Mouse (Mus musculus) brain, adult 2 months (tissue): ENCODE results near the gene Prss32.
"Not testable (repeated sequence)": the region's sequence is repeated elsewhere in the genome, so short reads cannot be mapped to it uniquely, and the experiment has no call there.

Source experiments
- DNase-seq: peaks from one replicate; pipeline ENCODE4 v3.0.0; 2011; ENCODE audit warnings: low read depth, low spot score

Prss32 gene

GRCm38 (mm10) chr17:23841145-23841544 lies 2.5 kb upstream of the Prss32 start:
- peak; percentile 79 for DNase-seq

DNA sequence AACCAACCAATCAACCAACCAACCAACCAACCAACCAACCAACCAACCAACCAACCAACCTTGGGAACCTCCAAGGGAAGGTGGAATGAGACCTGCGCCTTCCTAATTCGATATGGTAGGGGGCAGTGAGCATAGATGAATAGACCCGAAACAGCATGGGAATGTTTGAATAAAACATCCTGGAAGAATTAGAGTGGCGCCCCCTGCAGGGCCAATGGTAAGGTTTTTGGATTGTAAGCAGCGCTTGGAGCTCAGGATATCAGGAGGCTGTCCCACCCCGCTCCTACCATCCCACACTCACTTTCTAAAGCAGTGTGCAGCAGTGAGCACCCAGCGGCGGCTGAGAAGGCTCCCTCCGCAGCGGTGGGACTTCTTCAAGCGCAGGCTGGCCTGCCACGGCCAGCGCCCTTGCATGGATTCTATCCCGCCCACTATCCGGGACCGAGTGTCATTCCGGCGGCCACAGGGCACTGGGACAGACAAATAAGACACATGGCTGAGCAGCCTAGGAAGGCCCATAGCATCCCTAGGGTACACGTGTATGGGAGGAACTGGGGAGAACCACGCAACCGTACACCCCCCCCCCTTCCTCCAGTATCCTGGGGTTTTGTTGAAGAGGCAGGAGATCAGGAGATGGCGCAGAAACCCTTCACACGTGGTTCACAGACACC lies 379 bp upstream of the Prss32 start:
- DNase-seq: no peak

DNA sequence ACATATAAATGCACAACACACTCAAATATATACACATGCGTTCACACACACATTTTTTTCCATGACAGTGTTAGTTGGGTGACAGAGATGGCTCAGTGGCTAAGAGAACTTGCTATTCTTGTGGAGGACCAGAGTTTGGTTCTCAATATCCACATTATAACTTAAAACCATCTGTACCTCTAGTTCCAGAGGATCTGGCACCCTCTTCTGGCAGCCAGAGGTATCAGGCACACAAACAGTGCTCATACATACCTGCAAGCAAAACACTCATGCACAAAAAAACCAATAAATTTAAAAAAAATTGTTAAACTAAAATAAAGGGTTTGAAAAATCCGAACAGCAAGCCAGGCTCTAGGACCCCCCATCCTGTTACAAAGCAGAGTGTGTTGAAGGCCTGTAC lies 6.4 kb downstream of the Prss32 start:
- DNase-seq: no peak

- peak; percentile 76 for DNase-seq
Measured at GRCm38 (mm10) chr17:23850853-23851749, 7.4 kb downstream of the Prss32 start.

GRCm38 (mm10) chr17:23853292-23853691 lies 9.6 kb downstream of the Prss32 start:
- DNase-seq: peak; percentile 17

GRCm38 (mm10) chr17:23854229-23854765 lies 10.6 kb downstream of the Prss32 start:
- DNase-seq: no peak

- no peak for DNase-seq
Measured at GRCm38 (mm10) chr17:23857193-23857592, 13.5 kb downstream of the Prss32 start.

GRCm38 (mm10) chr17:23857913-23858312 lies 14.3 kb downstream of the Prss32 start:
- no peak for DNase-seq

- DNase-seq: no peak
Measured at GRCm38 (mm10) chr17:23862926-23863325, 19.3 kb downstream of the Prss32 start.

DNA sequence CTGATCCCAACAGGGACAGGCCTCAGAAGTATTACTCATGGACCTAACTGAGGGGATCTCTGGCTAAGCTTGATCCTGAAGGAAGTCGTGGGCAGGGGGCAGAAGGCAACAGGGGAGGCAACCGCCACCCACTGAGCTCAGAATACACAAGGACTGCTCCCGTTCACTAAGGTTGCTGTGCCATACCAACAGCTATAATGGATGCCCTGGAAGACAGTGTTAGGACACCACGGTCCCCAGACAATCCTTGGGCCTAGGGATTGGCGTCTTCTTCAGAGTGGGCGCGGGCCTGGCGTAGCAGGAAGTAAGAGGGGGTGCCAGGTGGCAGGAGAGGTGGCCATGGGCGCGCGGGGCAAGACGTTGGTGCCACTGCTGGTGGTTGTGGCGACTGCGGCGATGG lies 24.1 kb downstream of the Prss32 start, which contains the start of gene Prss21:
Prss21 (plus strand) TSS at position 301 of the 400 bp plus-strand sequence.
- no peak for DNase-seq

GRCm38 (mm10) chr17:23868513-23868912 lies 24.9 kb downstream of the Prss32 start:
- no peak for DNase-seq

- DNase-seq: peak; percentile 69
Measured at GRCm38 (mm10) chr17:23873884-23874856, 30.5 kb downstream of the Prss32 start.

DNA sequence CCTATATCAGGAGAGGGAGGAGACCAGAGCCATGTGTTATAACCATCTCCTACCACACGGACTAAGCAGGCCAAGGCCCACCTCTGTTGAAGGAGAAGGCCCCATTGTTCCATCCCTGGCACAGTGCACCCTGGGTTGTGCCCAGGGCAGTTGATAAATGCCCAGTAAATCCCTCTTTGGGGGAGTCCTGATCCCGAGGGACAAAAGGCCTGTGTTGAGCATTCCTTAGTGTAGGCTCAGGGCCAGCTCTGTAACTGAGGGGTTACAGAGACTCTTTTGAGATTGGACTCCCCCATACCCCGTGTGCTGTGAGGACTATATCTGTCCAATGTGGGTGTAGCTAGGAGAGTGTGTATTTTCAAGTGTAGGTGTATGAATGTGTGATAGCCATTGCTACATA lies 33.1 kb downstream of the Prss32 start:
- peak; percentile 80 for DNase-seq

- DNase-seq: peak; percentile 37
Measured at GRCm38 (mm10) chr17:23877166-23877565, 33.5 kb downstream of the Prss32 start.

DNA sequence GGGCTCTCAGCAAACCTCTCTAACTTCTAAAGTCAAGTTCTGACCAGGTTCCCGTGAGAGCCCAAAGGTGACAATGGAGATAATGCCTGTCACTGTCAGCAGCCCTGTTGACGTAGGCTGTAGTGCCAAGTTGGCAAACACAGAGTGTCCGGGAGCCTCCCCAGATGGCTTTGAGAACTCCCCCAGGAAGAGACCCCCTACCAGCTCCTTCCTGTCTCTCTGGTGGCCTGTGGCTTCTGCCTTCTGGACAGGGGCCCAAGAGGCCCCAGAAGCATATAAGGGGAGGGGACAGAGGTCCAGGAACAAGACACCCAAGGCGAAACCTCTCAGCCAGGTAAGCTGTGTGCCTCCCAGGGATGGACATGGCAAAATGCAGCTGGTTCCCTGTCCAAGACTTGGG lies 36.9 kb downstream of the Prss32 start, which contains the start of the genes Dcpp1 and Dcpp2:
Dcpp1 (plus strand) TSS at position 301 of the 400 bp plus-strand sequence.
Dcpp2 (plus strand) TSS at position 305 of the 400 bp plus-strand sequence.
- not testable (repeated sequence) for DNase-seq
